Comparison of ENCODE assay signal across 14 mouse cellular contexts in genomic region chr10:97160892-97161291, GRCm38 (mm10).
DNase-seq lines count a peak whose midpoint lies in the region; ATAC-seq and TF ChIP-seq lines count a peak whose summit lies in the region.
"Had no signal": no experiment of that assay in that cellular context is flagged by ENCODE, and none has a peak within 500 bp of the region (broad histone marks: within the 10 kb centered on the region; RNA-seq: fewer than 3 reads in every experiment).

No protein-coding gene starts in this region.

- no peaks in the 10 kb centered on the region for H3K36me3 ChIP-seq in kidney, adult 2 months (ENCODE audit: control insufficient read depth, insufficient read depth, low read length)
- H3K36me3 ChIP-seq: embryonic facial prominence, embryonic 10.5 days; forebrain, embryonic 10.5 days; heart, embryonic 15.5 days; midbrain, embryonic 10.5 days; neural tube, embryonic 12.5 days had no signal

- DNase-seq in lung, postnatal 10 days, result peak; percentile 28
- no peak for DNase-seq in lung, postnatal 14 days
- peak; percentile 7 for DNase-seq in T-cell, adult 2 months (ENCODE audit: low spot score)
- peak; percentile 40 to 57 for DNase-seq in cerebellum, postnatal 14 days
- no peak for DNase-seq in kidney, adult 2 months
- no peak for DNase-seq in adrenal gland, postnatal 4 days (ENCODE audit: low spot score in 2 of 2)
- DNase-seq: gastrocnemius, postnatal 25 days had no signal

- H3K4me3 ChIP-seq in kidney, adult 2 months (ENCODE audit: insufficient read depth, low read depth, low read length), result no peak overlapping the region
- H3K4me3 ChIP-seq: embryonic facial prominence, embryonic 10.5 days; forebrain, embryonic 10.5 days; heart, embryonic 15.5 days; midbrain, embryonic 10.5 days; neural tube, embryonic 12.5 days had no signal

- no peaks in the 10 kb centered on the region for H3K27me3 ChIP-seq in kidney, adult 2 months (replicated peaks; ENCODE audit: control insufficient read depth, insufficient read depth, low read length)
- H3K27me3 ChIP-seq: heart, embryonic 15.5 days; neural tube, embryonic 12.5 days had no signal

- TF ChIP-seq POLR2A in kidney, adult 2 months (IDR thresholded peaks at IDR 0.05; ENCODE audit: low read depth, low read length), result no peak

- H3K27ac ChIP-seq in kidney, adult 2 months (ENCODE audit: insufficient read depth, low read depth, low read length), result no peak overlapping the region
- H3K27ac ChIP-seq: embryonic facial prominence, embryonic 10.5 days; forebrain, embryonic 10.5 days; heart, embryonic 15.5 days; hindbrain, embryonic 14.5 days; midbrain, embryonic 10.5 days; neural tube, embryonic 12.5 days had no signal

- 35% methylated on average over 2 of the region's 2 CpGs for WGBS in kidney, adult 2 months

- TF ChIP-seq CTCF in kidney, adult 2 months (conservative IDR thresholded peaks at IDR 0.05; ENCODE audit: insufficient read depth, insufficient read length, low read depth, low read length), result no peak

- peak; percentile 74 for ATAC-seq in megakaryocyte progenitor cell, adult 5-6 weeks (replicated peaks; ENCODE audit: poor library complexity)

- H3K4me1 ChIP-seq in kidney, adult 2 months (ENCODE audit: control insufficient read depth, insufficient read depth, low read length), result no peaks in the 10 kb centered on the region
- H3K4me1 ChIP-seq: embryonic facial prominence, embryonic 10.5 days had no signal

Comparison
In these comparisons a context has a peak if more than half of its experiments do, and no peak if none do; other contexts are left out.
1. DNase-seq: peak in lung, postnatal 10 days (single experiment), T-cell, adult 2 months (single experiment) and cerebellum, postnatal 14 days (2 of 2); none in lung, postnatal 14 days (single experiment), kidney, adult 2 months (single experiment) and adrenal gland, postnatal 4 days (0 of 2).